Mouse (Mus musculus) T-cell, adult 66 days (primary cell): ENCODE results near the gene Carmil2. TPM values are rescaled to one million over a fixed set of nuclear protein-coding genes. Genes with fewer than 3 reads are reported as not detected.

Source experiments
- total RNA-seq, 2 experiments: library from RNA; stranded (reverse); gene quantifications; 3 replicates in 1 of 2; 4 replicates in 1 of 2; pipeline ENCODE4 v1.2.4; 2023

Gene Carmil2
- total RNA-seq, result 100 to 1,000 TPM; 131 to 138 TPM

DNA sequence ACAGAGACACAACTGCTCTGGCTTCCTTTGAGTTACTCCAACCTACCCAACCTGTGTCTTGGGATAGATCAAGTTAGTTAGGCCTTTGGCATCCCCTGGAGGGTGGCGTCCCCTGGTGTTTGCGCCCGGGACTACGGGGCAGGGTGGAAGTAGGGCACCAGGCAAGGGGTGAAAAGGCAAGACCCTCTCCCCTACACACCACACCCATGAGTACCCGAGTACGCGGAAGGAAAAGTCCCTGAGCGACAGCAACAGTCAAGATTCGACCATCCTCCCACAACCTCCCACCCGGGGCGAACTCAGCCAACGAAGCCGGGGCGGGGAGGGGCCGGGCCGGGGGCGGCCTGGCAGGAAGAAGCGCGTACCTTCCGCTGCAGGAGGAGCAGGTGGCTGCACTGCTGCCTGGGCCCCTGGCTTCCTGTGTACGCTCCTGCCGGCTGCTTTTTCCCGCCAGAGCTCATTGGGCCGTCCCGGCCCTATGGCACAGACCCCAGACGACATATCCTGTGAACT lies at the start of gene Carmil2:
TSS of gene Carmil2 (plus strand) at position 479 of the 513 bp plus-strand sequence.

DNA sequence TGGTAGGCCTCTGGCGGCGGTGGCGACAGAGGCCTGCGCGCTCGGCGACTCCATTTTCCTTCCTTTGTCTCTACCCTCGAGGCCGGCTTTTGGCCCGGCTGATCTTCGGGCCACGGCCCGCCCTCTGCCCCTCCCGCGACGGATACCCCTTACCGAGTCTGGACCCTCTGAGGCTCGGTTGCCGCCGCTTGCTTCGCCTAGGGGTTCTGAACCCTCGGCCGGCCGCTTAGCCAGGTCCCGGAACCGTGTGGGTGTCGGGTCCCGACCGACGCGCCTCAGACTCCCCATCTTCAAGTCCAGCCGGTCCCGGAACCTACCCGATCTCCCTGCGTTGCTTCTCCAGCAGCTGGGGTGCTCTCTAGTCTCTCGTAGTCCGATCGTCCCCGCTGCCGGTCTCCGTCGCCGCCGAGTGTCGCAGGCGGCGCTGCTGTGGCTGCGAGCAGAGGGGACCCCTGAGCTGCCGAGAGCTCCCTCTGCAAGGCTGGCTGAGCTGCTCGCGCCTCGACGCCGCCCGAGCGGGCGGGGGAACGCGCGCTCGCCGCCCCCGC lies 49.0 kb upstream of the Carmil2 start, which contains the start of gene Agrp:
TSS of gene Agrp (minus strand) at position 431 of the 548 bp plus-strand sequence.

DNA sequence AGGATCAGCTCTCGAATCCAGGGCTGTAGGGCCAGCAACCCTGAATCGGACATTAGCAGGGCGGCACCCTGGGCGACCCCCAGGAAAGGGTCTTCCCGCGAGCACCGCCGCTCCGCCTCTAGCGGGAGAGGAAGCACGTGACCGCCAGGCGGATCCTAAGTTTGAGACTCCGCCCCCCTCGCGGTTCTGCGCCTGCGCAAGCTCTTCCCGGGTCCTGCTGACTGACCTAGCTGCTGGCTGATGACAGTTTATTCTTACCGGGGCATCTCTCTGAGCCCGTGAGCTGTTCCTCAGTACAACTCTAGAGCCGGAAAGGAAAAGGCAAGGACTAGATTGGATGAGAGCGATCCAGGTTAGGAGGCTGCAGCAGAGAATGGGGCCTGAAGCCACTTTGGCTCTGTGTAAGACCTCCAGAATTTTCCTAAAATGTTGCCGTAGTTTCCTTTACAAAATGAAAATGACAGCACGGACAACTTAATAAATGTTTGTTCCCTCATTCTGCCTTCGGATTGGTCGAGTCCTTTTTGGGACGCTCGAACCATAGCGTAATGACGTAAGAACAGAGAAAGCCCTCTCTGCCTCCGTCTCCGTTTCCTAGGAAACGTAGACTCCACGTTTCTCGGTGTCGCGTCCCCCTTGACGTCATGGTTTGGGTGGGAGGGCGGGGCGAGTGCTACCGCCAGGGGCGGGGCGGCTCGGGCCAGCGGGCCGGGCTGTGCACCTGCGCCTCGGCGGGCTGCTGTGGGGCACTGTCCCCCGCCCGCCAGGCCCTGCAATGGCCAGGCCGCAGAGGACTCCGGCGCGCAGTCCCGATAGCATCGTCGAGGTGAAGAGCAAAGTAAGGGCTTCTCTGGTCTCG lies 15.1 kb downstream of the Carmil2 start, which contains the start of the genes Acd and Pard6a:
TSS of gene Acd (minus strand) at position 137 of the 859 bp plus-strand sequence.
TSS of gene Pard6a (plus strand) at position 183 of the 859 bp plus-strand sequence.

DNA sequence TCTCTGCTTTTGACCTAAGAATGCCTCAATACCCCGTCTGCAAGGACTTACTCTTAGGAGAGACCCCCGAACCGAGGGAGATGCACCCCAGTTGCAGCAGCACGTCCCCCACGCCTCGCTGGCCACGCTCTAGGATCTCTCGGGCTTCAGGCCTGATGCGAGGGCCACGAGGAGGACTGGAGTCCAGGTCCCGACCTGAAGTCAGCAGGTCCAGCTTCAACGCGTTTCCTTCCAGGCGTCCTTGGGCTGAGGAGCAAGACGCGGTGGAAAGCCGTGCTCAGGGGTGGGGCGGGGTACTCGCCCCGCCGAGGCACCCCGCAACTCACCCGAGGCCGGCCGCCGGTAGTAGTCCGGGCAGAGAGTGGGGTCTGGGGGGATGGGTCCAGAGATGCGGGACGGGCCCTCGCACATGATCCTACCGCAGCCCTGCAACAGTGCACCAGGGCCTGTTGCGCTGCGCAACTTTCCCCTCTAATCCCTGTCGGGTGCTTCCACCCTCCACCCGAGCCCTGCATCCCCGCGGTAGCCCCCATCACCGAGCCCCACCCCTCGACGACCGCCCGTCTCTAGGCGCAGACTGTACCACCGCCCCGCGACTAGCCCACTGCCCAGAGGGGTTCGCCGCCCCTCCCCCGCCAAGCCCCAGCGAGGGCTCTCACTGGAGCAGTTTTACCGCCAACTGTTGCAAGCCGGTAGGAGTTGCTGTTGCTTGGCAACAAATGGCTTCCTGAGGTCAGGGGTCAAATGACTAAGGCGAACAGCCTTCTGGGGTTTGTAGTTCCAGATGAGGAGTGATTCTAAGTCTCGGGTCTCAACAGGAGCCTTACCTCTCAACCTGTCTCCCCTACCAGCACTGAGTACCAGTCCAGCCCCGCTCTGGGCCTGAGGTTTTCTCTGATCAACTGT lies 21.7 kb downstream of the Carmil2 start, which contains the start of the genes 4933405L10Rik and Enkd1:
TSS of gene 4933405L10Rik (plus strand) at position 158 of the 906 bp plus-strand sequence.
TSS of gene Enkd1 (minus strand) at position 713 of the 906 bp plus-strand sequence.

Other genes starting within 250 kb of the Carmil2 start
- gene Tppp3, start 214.7 kb upstream of the Carmil2 start, total RNA-seq, result 1 to 10 TPM in 1 of 2 experiments, not detected in 1; 2.2 TPM
- gene Zdhhc1, start 189.4 kb upstream of the Carmil2 start, total RNA-seq, result 1 to 10 TPM; 5.0 TPM
- not detected for gene Hsd11b2, start 167.5 kb upstream of the Carmil2 start, total RNA-seq
- gene Atp6v0d1, start 120.2 kb upstream of the Carmil2 start, total RNA-seq, result 10 to 100 TPM; 49.0 to 54.8 TPM
- 10 to 100 TPM; 23.8 to 28.0 TPM for gene Ripor1, start 81.0 kb upstream of the Carmil2 start, total RNA-seq
- 100 to 1,000 TPM; 148 to 161 TPM for gene Ctcf, start 49.7 kb upstream of the Carmil2 start, total RNA-seq
- gene Agrp, start 48.9 kb upstream of the Carmil2 start, total RNA-seq, result under 1 TPM in 1 of 2 experiments, not detected in 1; 0.99 TPM
- 10 to 100 TPM; 45.6 to 47.8 TPM for gene Acd, start 14.8 kb downstream of the Carmil2 start, total RNA-seq
- gene Pard6a, start 14.9 kb downstream of the Carmil2 start, total RNA-seq, result 10 to 100 TPM in 1 of 2 experiments, 1 to 10 TPM in 1; 4.9 to 11.4 TPM
- not detected for gene 4933405L10Rik, start 21.4 kb downstream of the Carmil2 start, total RNA-seq
- gene Enkd1, start 21.9 kb downstream of the Carmil2 start, total RNA-seq, result 1 to 10 TPM; 4.2 to 4.6 TPM
- 10 to 100 TPM in 1 of 2 experiments, 1 to 10 TPM in 1; 7.2 to 10.5 TPM for gene Gfod2, start 72.4 kb downstream of the Carmil2 start, total RNA-seq
- gene Ranbp10, start 141.1 kb downstream of the Carmil2 start, total RNA-seq, result 10 to 100 TPM; 67.1 to 69.5 TPM
- gene Tsnaxip1, start 141.5 kb downstream of the Carmil2 start, total RNA-seq, result not detected
- gene Cenpt, start 167.0 kb downstream of the Carmil2 start, total RNA-seq, result 10 to 100 TPM; 21.5 to 22.7 TPM
- 10 to 100 TPM; 23.6 to 24.1 TPM for gene Thap11, start 168.9 kb downstream of the Carmil2 start, total RNA-seq
- 10 to 100 TPM; 20.8 to 35.3 TPM for gene Nutf2, start 174.3 kb downstream of the Carmil2 start, total RNA-seq
- 10 to 100 TPM; 85.5 to 94.7 TPM for gene Edc4, start 194.6 kb downstream of the Carmil2 start, total RNA-seq
- 1 to 10 TPM; 2.3 to 2.5 TPM for gene Nrn1l, start 207.3 kb downstream of the Carmil2 start, total RNA-seq
- 10 to 100 TPM; 23.2 TPM for gene Pskh1, start 214.2 kb downstream of the Carmil2 start, total RNA-seq
- gene Ctrl, start 247.6 kb downstream of the Carmil2 start, total RNA-seq, result 1 to 10 TPM in 1 of 2 experiments, not detected in 1; 2.9 TPM